Mouse (Mus musculus) left cerebral cortex, adult 11 months (tissue): ENCODE results near the gene Bmp6.
A peak's percentile ranks its signal among the peaks of the same experiment; 100 is the strongest.

Experiments
- DNase-seq: peaks from one replicate; pipeline ENCODE4 v3.0.0; 2022; ENCODE audit warnings: low spot score

Gene Bmp6

GRCm38 (mm10) chr13:38353420-38354255 is 8.7 kb downstream of the Bmp6 start:
- DNase-seq = no peak

GRCm38 (mm10) chr13:38354284-38354683 is 9.4 kb downstream of the Bmp6 start:
- no peak for DNase-seq

GRCm38 (mm10) chr13:38359045-38359444 is 14.1 kb downstream of the Bmp6 start:
- DNase-seq = no peak

GRCm38 (mm10) chr13:38362751-38363150 is 17.8 kb downstream of the Bmp6 start:
- no peak for DNase-seq

- DNase-seq = no peak
Measured at GRCm38 (mm10) chr13:38363869-38364268, 19.0 kb downstream of the Bmp6 start.

- no peak for DNase-seq
Measured at GRCm38 (mm10) chr13:38369624-38370023, 24.7 kb downstream of the Bmp6 start.

- no peak for DNase-seq
Measured at GRCm38 (mm10) chr13:38376071-38376470, 31.2 kb downstream of the Bmp6 start.

GRCm38 (mm10) chr13:38377355-38377754 is 32.4 kb downstream of the Bmp6 start:
- no peak for DNase-seq

- DNase-seq = no peak
Measured at GRCm38 (mm10) chr13:38379806-38380205, 34.9 kb downstream of the Bmp6 start.

- DNase-seq = no peak
Measured at GRCm38 (mm10) chr13:38386035-38386559, 41.2 kb downstream of the Bmp6 start.

GRCm38 (mm10) chr13:38387453-38388040 is 42.6 kb downstream of the Bmp6 start:
- no peak for DNase-seq

GRCm38 (mm10) chr13:38393444-38393843 is 48.5 kb downstream of the Bmp6 start:
- no peak for DNase-seq

GRCm38 (mm10) chr13:38395026-38395425 is 50.1 kb downstream of the Bmp6 start:
- no peak for DNase-seq

GRCm38 (mm10) chr13:38397007-38397545 is 52.2 kb downstream of the Bmp6 start:
- DNase-seq = no peak

GRCm38 (mm10) chr13:38398658-38399057 is 53.8 kb downstream of the Bmp6 start:
- DNase-seq = no peak

GRCm38 (mm10) chr13:38400662-38401061 is 55.8 kb downstream of the Bmp6 start:
- no peak for DNase-seq

GRCm38 (mm10) chr13:38407611-38408315 is 62.9 kb downstream of the Bmp6 start:
- DNase-seq = no peak

GRCm38 (mm10) chr13:38408636-38409035 is 63.7 kb downstream of the Bmp6 start:
- no peak for DNase-seq

GRCm38 (mm10) chr13:38410322-38410865 is 65.5 kb downstream of the Bmp6 start:
- peak; percentile 50 for DNase-seq

- DNase-seq = no peak
Measured at GRCm38 (mm10) chr13:38419781-38420180, 74.9 kb downstream of the Bmp6 start.

GRCm38 (mm10) chr13:38422491-38422890 is 77.6 kb downstream of the Bmp6 start:
- no peak for DNase-seq

GRCm38 (mm10) chr13:38425294-38425693 is 80.4 kb downstream of the Bmp6 start:
- DNase-seq = no peak
